Mouse (Mus musculus) MEL (cell line): ENCODE measurements around the gene Grn. TPM values are rescaled to one million over a fixed set of nuclear protein-coding genes. Genes with fewer than 3 reads are reported as not detected.

Experiments used
- DNase-seq: peaks from one replicate; pipeline ENCODE4 v3.0.0; 2011; ENCODE audit warnings: low read depth, low spot score
- H3K27ac ChIP-seq: 2 replicates; pipeline ENCODE4 v1.5.1; 2012; ENCODE audit warnings: low read depth, mild to moderate bottlenecking, control low read depth, low read length, moderate library complexity; ENCODE audit not compliant: control insufficient read depth
- H3K27me3 ChIP-seq, 2 experiments: fragments of 150-350 bp in 1 of 2; sonication (generic) in 1 of 2; 2 replicates each; pipeline ENCODE4 v1.6.1; 2012; ENCODE audit warnings: low read length in 2 of 2, mild to moderate bottlenecking in 2 of 2, improper control_type of control experiment in 1 of 2, moderate library complexity in 1 of 2; ENCODE audit not compliant: insufficient read depth in 2 of 2, control insufficient read depth in 1 of 2
- H3K36me3 ChIP-seq, 2 experiments: 2 replicates each; pipeline ENCODE4 v1.6.1; 2012 to 2014; ENCODE audit warnings: low read length in 2 of 2, improper control_type of control experiment in 1 of 2, inconsistent platforms in 1 of 2, mild to moderate bottlenecking in 1 of 2; ENCODE audit not compliant: insufficient read depth in 2 of 2, control insufficient read depth in 1 of 2
- H3K4me1 ChIP-seq, 2 experiments: fragments of 150-350 bp in 1 of 2; sonication (generic) in 1 of 2; 2 replicates each; pipeline ENCODE4 v1.6.1; 2012; ENCODE audit warnings: low read length in 2 of 2, improper control_type of control experiment in 1 of 2, mild to moderate bottlenecking in 1 of 2; ENCODE audit not compliant: insufficient read depth in 2 of 2, control insufficient read depth in 1 of 2
- H3K4me3 ChIP-seq, 2 experiments: fragments of 150-350 bp in 1 of 2; sonication (generic) in 1 of 2; 2 replicates each; pipeline ENCODE4 v1.5.1; 2012; ENCODE audit warnings: low read depth in 2 of 2, low read length in 2 of 2, mild to moderate bottlenecking in 2 of 2, moderate library complexity in 2 of 2, control low read depth in 1 of 2, improper control_type of control experiment in 1 of 2; ENCODE audit not compliant: control insufficient read depth in 1 of 2, insufficient read depth in 1 of 2
- H3K79me2 ChIP-seq: 2 replicates; pipeline ENCODE4 v1.6.1; 2012; ENCODE audit warnings: mild to moderate bottlenecking, low read length, moderate library complexity; ENCODE audit not compliant: control insufficient read depth, poor library complexity, insufficient read depth
- H3K9ac ChIP-seq: 2 replicates; pipeline ENCODE4 v1.6.1; 2012; ENCODE audit warnings: low read depth, mild to moderate bottlenecking, control low read depth, low read length, moderate library complexity; ENCODE audit not compliant: control insufficient read depth, poor library complexity, severe bottlenecking
- H3K9me3 ChIP-seq: fragments of 150-350 bp; sonication (generic); replicated peaks from 2 replicates; pipeline ENCODE4 v1.6.1; 2012; ENCODE audit warnings: mild to moderate bottlenecking, low read length, improper control_type of control experiment, moderate library complexity; ENCODE audit not compliant: insufficient read depth
- BHLHE40 ChIP-seq: IDR thresholded peaks from 2 replicates; pipeline ENCODE4 v1.6.1; 2012; ENCODE audit warnings: low read depth, mild to moderate bottlenecking, inconsistent platforms, low read length, improper control_type of control experiment, borderline replicate concordance
- CTCF ChIP-seq, 3 experiments: IDR thresholded peaks in 2 of 3; conservative IDR thresholded peaks in 1 of 3; 2 replicates each; pipeline ENCODE4 v1.5.1; 2011 to 2012; ENCODE audit warnings: low read length in 3 of 3, low read depth in 2 of 3, mild to moderate bottlenecking in 2 of 3, improper control_type of control experiment in 1 of 3, inconsistent platforms in 1 of 3, mixed read lengths in 1 of 3, moderate library complexity in 1 of 3; ENCODE audit not compliant: control insufficient read depth in 1 of 3, insufficient read depth in 1 of 3, poor library complexity in 1 of 3, severe bottlenecking in 1 of 3
- ETS1 ChIP-seq: IDR thresholded peaks from 2 replicates; pipeline ENCODE4 v1.6.1; 2012; ENCODE audit warnings: low read depth, mild to moderate bottlenecking, inconsistent platforms, low read length, improper control_type of control experiment, moderate library complexity
- GABPA ChIP-seq: IDR thresholded peaks from 2 replicates; pipeline ENCODE4 v1.6.1; 2012; ENCODE audit warnings: low read depth, mild to moderate bottlenecking, inconsistent platforms, low read length, improper control_type of control experiment, moderate library complexity
- JUND ChIP-seq: IDR thresholded peaks from 2 replicates; pipeline ENCODE4 v1.6.1; 2011; ENCODE audit warnings: low read depth, mild to moderate bottlenecking, improper control_type of control experiment, low read length
- KAT2A ChIP-seq: conservative IDR thresholded peaks from 2 replicates; pipeline ENCODE4 v1.6.1; 2012; ENCODE audit warnings: low read depth, low read length, improper control_type of control experiment, inconsistent platforms
- MAFK ChIP-seq: IDR thresholded peaks from 2 replicates; pipeline ENCODE4 v1.6.1; 2011; ENCODE audit warnings: low read depth, mild to moderate bottlenecking, low read length, improper control_type of control experiment, borderline replicate concordance
- MAX ChIP-seq: IDR thresholded peaks from 2 replicates; pipeline ENCODE4 v1.6.1; 2011; ENCODE audit warnings: low read length, improper control_type of control experiment
- MYC ChIP-seq: IDR thresholded peaks from 2 replicates; pipeline ENCODE4 v1.6.1; 2011; ENCODE audit warnings: low read depth, mild to moderate bottlenecking, low read length, improper control_type of control experiment, moderate library complexity
- POLR2A ChIP-seq, 2 experiments: IDR thresholded peaks; 2 replicates each; pipeline ENCODE4 v1.6.1; 2011 to 2012; ENCODE audit warnings: low read length in 2 of 2, mild to moderate bottlenecking in 2 of 2, control low read depth in 1 of 2, improper control_type of control experiment in 1 of 2, low read depth in 1 of 2, moderate library complexity in 1 of 2; ENCODE audit not compliant: control insufficient read depth in 1 of 2, insufficient read depth in 1 of 2, poor library complexity in 1 of 2
- POLR2AphosphoS2 ChIP-seq: IDR thresholded peaks from 2 replicates; pipeline ENCODE4 v1.6.1; 2011; ENCODE audit warnings: low read length, improper control_type of control experiment
- RCOR1 ChIP-seq: IDR thresholded peaks from 2 replicates; pipeline ENCODE4 v1.6.1; 2012; ENCODE audit warnings: low read depth, mild to moderate bottlenecking, inconsistent platforms, low read length, improper control_type of control experiment
- SIN3A ChIP-seq: IDR thresholded peaks from 2 replicates; pipeline ENCODE4 v1.6.1; 2012; ENCODE audit warnings: low read length, improper control_type of control experiment, inconsistent platforms
- SMC3 ChIP-seq: IDR thresholded peaks from 2 replicates; pipeline ENCODE4 v1.6.1; 2011; ENCODE audit warnings: low read depth, low read length, improper control_type of control experiment
- UBTF ChIP-seq: IDR thresholded peaks from 2 replicates; pipeline ENCODE4 v1.6.1; 2012; ENCODE audit warnings: low read depth, mild to moderate bottlenecking, inconsistent platforms, low read length, improper control_type of control experiment, moderate library complexity, borderline replicate concordance; ENCODE audit not compliant: insufficient read depth
- USF2 ChIP-seq, 2 experiments: IDR thresholded peaks; 2 replicates each; pipeline ENCODE4 v1.6.1; 2011 to 2012; ENCODE audit warnings: improper control_type of control experiment in 2 of 2, low read length in 2 of 2, borderline replicate concordance in 1 of 2, inconsistent platforms in 1 of 2, low read depth in 1 of 2, mild to moderate bottlenecking in 1 of 2; ENCODE audit not compliant: insufficient read depth in 1 of 2
- ZC3H11A ChIP-seq: IDR thresholded peaks from 2 replicates; pipeline ENCODE4 v1.6.1; 2012; ENCODE audit warnings: low read depth, mild to moderate bottlenecking, inconsistent platforms, low read length, improper control_type of control experiment
- ZMIZ1 ChIP-seq: IDR thresholded peaks from 2 replicates; pipeline ENCODE4 v1.6.1; 2012; ENCODE audit warnings: low read depth, mild to moderate bottlenecking, inconsistent platforms, low read length, improper control_type of control experiment, moderate library complexity
- polyA plus RNA-seq, 2 experiments: library from polyadenylated mRNA; stranded (reverse) in 1 of 2; unstranded in 1 of 2; fragments of >175 nt in 1 of 2; fragments of >200 nt in 1 of 2; gene quantifications; 2 replicates each; pipeline versions ENCODE4 v1.2.1 to v1.2.4; 2012; ENCODE audit warnings: low replicate concordance in 2 of 2, low read depth in 1 of 2; ENCODE audit not compliant: insufficient read length in 2 of 2, insufficient read depth in 1 of 2, missing spikeins in 1 of 2
- total RNA-seq: library from RNA; depleted of rRNA; stranded (reverse); fragments of 300-350 nt; gene quantifications from 2 replicates; pipeline ENCODE4 v1.2.3, GENCODE M21; 2012

Gene Grn
- total and polyA plus RNA-seq, 3 experiments = 14.7 to 42.1 TPM; not detected in 1

GRCm38 (mm10) chr11:102479581-102479980, 49.5 kb downstream of the Grn start:
- Histone ChIP-seq H3K9me3 (no peaks in the 10 kb centered on the region), H3K27ac (no peak overlapping the region), H3K4me1 (peaks cover 6 to 23% of the 10 kb centered on the region in 2 experiments), H3K4me3 (no peak overlapping the region), H3K27me3 (no peaks in the 10 kb centered on the region), H3K36me3 (peaks cover 0 to 26% of the 10 kb centered on the region in 2 experiments), H3K79me2 (no peaks in the 10 kb centered on the region), H3K9ac (no peak overlapping the region)
- DNase-seq = no peak
- TF ChIP-seq RCOR1 = no peak
- no peak for TF ChIP-seq MAX
- no peak for TF ChIP-seq POLR2A (IDR thresholded peaks at IDR 0.05; ENCODE audit: control insufficient read depth in 1 of 2, insufficient read depth in 1 of 2, low read depth in 1 of 2, low read length in 2 of 2, poor library complexity in 1 of 2)
- no peak for TF ChIP-seq JUND

- H3K79me2 ChIP-seq = no peaks in the 10 kb centered on the region
- H3K27me3 ChIP-seq = no peaks in the 10 kb centered on the region
- no peak for DNase-seq
- H3K4me3 ChIP-seq = no peak overlapping the region
- peaks cover 6 to 22% of the 10 kb centered on the region in 2 experiments for H3K4me1 ChIP-seq
- TF ChIP-seq POLR2AphosphoS2 = no peak
- TF ChIP-seq ZC3H11A = no peak
- TF ChIP-seq SMC3 = no peak
- no peak for TF ChIP-seq ZMIZ1
- no peak for TF ChIP-seq MYC
- no peak for TF ChIP-seq GABPA
- TF ChIP-seq POLR2A (IDR thresholded peaks at IDR 0.05; ENCODE audit: control insufficient read depth in 1 of 2, insufficient read depth in 1 of 2, low read depth in 1 of 2, low read length in 2 of 2, poor library complexity in 1 of 2) = no peak
- TF ChIP-seq KAT2A = no peak
- no peak for TF ChIP-seq USF2 (IDR thresholded peaks at IDR 0.05; ENCODE audit: borderline replicate concordance in 1 of 2, insufficient read depth in 1 of 2, low read depth in 1 of 2, low read length in 2 of 2)
- TF ChIP-seq ETS1 = no peak
- TF ChIP-seq CTCF (IDR thresholded peaks at IDR 0.05 in 2 of 3, conservative IDR thresholded peaks at IDR 0.05 in 1 of 3; ENCODE audit: control insufficient read depth in 1 of 3, insufficient read depth in 1 of 3, low read depth in 2 of 3, low read length in 3 of 3, poor library complexity in 1 of 3, severe bottlenecking in 1 of 3) = no peak
- no peak for TF ChIP-seq MAFK
- no peak for TF ChIP-seq SIN3A
- no peak for TF ChIP-seq UBTF
- TF ChIP-seq JUND = no peak
- no peak for TF ChIP-seq BHLHE40
- TF ChIP-seq MAX = no peak
- H3K36me3 ChIP-seq = peaks cover 0 to 26% of the 10 kb centered on the region in 2 experiments
- H3K9me3 ChIP-seq = no peaks in the 10 kb centered on the region
- H3K27ac ChIP-seq = no peak overlapping the region
- no peak overlapping the region for H3K9ac ChIP-seq
Measured at GRCm38 (mm10) chr11:102480111-102480510, 50.0 kb downstream of the Grn start.
